Mouse (Mus musculus) lung, embryonic 14.5 days (tissue): ENCODE measurements around the gene Fam120c. TPM values are rescaled to one million over a fixed set of nuclear protein-coding genes. Genes with fewer than 3 reads are reported as not detected.
A peak's percentile ranks its signal among the peaks of the same experiment; 100 is the strongest.

Experiments
- ATAC-seq: fragments of 200-750 bp; cut with Nextera tagmentation; 2 replicates; pipeline ENCODE4 v1.8.0; 2017; ENCODE audit warnings: mild to moderate bottlenecking, moderate TSS enrichment, moderate library complexity; ENCODE audit not compliant: insufficient read depth
- DNase-seq: peaks from one replicate; pipeline ENCODE4 v3.0.0-alpha.2; 2015
- H3K27ac ChIP-seq: fragments of 300-500 bp; sonication (generic); 2 replicates; pipeline ENCODE4 v1.5.1; 2014; ENCODE audit warnings: low read depth, mild to moderate bottlenecking, moderate library complexity
- H3K27me3 ChIP-seq: fragments of 300-500 bp; sonication (generic); 2 replicates; pipeline ENCODE4 v1.6.1; 2014; ENCODE audit warnings: low read length, control low read depth; ENCODE audit not compliant: insufficient read depth
- H3K36me3 ChIP-seq: fragments of 300-500 bp; sonication (generic); 2 replicates; pipeline ENCODE4 v1.6.1; 2014; ENCODE audit warnings: control low read depth; ENCODE audit not compliant: insufficient read depth
- H3K4me1 ChIP-seq: fragments of 300-500 bp; sonication (generic); 2 replicates; pipeline ENCODE4 v1.6.1; 2014; ENCODE audit warnings: antibody characterized with exemption, control low read depth; ENCODE audit not compliant: insufficient read depth
- H3K4me2 ChIP-seq: fragments of 300-500 bp; sonication (generic); 2 replicates; pipeline ENCODE4 v1.6.1; 2014; ENCODE audit warnings: mild to moderate bottlenecking
- H3K4me3 ChIP-seq: fragments of 300-500 bp; sonication (generic); 2 replicates; pipeline ENCODE4 v1.5.1; 2014; ENCODE audit warnings: low read depth, low read length
- H3K9ac ChIP-seq: fragments of 300-500 bp; sonication (generic); 2 replicates; pipeline ENCODE4 v1.6.1; 2014
- H3K9me3 ChIP-seq: fragments of 300-500 bp; sonication (generic); 2 replicates; pipeline ENCODE4 v1.6.1; 2016; ENCODE audit warnings: low read depth, low read length, control low read depth
- CTCF ChIP-seq: IDR thresholded peaks from 2 replicates; pipeline ENCODE4 v1.5.1; 2016; ENCODE audit warnings: antibody characterized with exemption, low read depth
- WGBS: fragments of 180-500 bp; shearing (Covaris S2); extraction: QIAGEN DNeasy Blood & Tissue Kit; methylation state at CpG from one replicate; pipeline ENCODE4 v1.1.7; 2014; 5-methylcytosine and 5-hydroxymethylcytosine counted together
- polyA plus RNA-seq: library from polyadenylated mRNA; unstranded; fragments of >200 nt; fragmentation: Nextera tagmentation; extraction: Ambion mirVana; gene quantifications from 2 replicates; pipeline ENCODE4 v1.2.1, GENCODE M21; 2014

The Fam120c gene
- polyA plus RNA-seq, 1 experiment from 2014 or later, result 3.8 TPM

DNA sequence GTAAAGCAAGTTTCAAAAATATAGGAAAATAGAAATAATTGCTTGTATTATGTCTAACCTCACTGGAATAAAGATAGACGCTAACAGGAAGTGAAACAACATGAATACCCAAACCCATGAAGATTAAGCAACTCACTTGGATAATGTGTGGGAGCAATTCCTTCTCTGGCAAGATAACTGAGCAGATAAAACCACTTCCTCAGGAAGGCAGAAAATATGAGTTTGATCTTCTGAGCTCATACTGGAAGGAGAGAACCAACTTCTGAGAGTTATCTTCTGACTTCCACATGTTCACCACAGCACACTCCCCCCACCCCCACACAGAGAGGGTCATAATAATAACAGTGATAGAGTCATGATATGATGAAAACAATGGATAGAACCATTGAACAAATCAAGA, 152.6 kb downstream of the Fam120c start:
- TF ChIP-seq CTCF, result no peak
- no peak for DNase-seq
- no peaks in the 10 kb centered on the region for H3K27me3 ChIP-seq
- H3K9ac ChIP-seq, result no peak overlapping the region
- H3K4me2 ChIP-seq, result no peak overlapping the region
- H3K4me3 ChIP-seq, result no peak overlapping the region
- H3K27ac ChIP-seq, result no peak overlapping the region
- no peaks in the 10 kb centered on the region for H3K36me3 ChIP-seq
- H3K4me1 ChIP-seq, result no peaks in the 10 kb centered on the region
- no peak for ATAC-seq
- 73% methylated on average over 1 of the region's 1 CpGs for WGBS
- H3K9me3 ChIP-seq, result no peaks in the 10 kb centered on the region

DNA sequence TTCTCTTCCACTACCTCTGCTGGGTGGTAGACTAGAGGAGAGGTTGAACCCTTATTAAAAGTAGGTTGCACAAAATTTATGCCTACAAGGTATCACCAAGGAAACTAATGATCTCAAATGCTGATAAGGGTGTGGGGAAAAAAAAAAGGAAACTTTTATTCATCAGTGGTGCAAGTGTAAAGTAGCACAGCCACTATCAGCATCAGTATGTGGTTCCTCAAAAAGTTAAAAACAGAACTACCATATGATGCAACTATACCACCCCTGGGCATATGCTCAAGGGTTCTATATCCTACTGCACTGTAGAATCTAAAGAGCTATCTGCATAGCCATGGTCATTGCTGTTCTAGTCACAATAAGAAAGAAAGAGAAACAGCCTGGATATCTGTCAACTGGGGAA, 164.6 kb downstream of the Fam120c start:
- Histone ChIP-seq H3K4me2 (no peak overlapping the region), H3K27me3 (no peaks in the 10 kb centered on the region), H3K4me1 (no peaks in the 10 kb centered on the region), H3K9ac (no peak overlapping the region), H3K4me3 (no peak overlapping the region), H3K27ac (no peak overlapping the region), H3K36me3 (no peaks in the 10 kb centered on the region), H3K9me3 (no peaks in the 10 kb centered on the region)
- no peak for ATAC-seq
- TF ChIP-seq CTCF, result no peak
- no peak for DNase-seq

DNA sequence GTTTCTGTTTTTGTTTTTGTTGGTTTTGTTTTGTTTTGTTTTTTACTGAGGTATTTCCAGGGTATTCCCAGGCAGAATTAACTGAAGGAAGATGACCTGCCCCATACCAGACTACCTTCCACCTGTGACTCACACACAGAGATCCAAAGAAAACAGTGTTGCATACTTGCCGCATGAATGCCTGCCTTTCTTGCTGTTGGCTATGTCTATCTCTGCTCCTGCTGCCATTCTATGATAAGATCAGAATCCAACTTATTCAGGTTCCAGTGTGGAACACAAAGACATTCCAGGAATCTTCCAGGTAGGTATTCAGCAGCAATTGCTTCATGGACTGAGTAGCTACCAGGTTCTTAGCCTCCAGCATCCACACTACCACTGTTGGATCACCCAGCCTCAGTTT, 165.9 kb downstream of the Fam120c start:
- H3K4me1 ChIP-seq, result no peaks in the 10 kb centered on the region
- H3K36me3 ChIP-seq, result no peaks in the 10 kb centered on the region
- DNase-seq (no peak), ATAC-seq (no peak)
- H3K4me3 ChIP-seq, result no peak overlapping the region
- H3K9ac ChIP-seq, result no peak overlapping the region
- TF ChIP-seq CTCF, result no peak
- 74% methylated on average over 1 of the region's 1 CpGs for WGBS
- no peaks in the 10 kb centered on the region for H3K9me3 ChIP-seq
- H3K27ac ChIP-seq, result no peak overlapping the region
- no peaks in the 10 kb centered on the region for H3K27me3 ChIP-seq
- H3K4me2 ChIP-seq, result no peak overlapping the region

DNA sequence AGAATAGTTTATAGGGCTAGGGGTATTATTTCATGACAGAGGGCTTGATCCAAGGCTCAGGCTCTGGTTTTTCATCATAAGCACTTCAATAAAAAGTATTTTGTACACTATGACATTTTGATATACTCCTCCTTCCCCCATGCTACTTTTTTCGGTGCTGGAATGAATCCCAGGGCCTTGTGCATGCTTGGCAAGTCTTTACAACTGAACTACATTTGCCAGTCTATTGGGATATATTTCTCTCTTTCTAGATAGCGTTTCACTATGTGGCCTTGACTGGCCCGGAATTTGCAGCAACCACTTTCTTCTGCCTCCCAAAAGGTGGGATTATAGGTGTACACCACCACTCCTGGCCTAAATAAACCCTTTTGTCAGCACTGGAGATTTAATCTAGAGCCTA, 169.1 kb downstream of the Fam120c start:
- no peak overlapping the region for H3K9ac ChIP-seq
- H3K27ac ChIP-seq, result no peak overlapping the region
- H3K4me2 ChIP-seq, result no peak overlapping the region
- ATAC-seq (no peak), DNase-seq (no peak)
- H3K9me3 ChIP-seq, result no peaks in the 10 kb centered on the region
- no peaks in the 10 kb centered on the region for H3K36me3 ChIP-seq
- 59% methylated on average over 3 of the region's 3 CpGs for WGBS
- H3K4me3 ChIP-seq, result no peak overlapping the region
- no peaks in the 10 kb centered on the region for H3K27me3 ChIP-seq
- H3K4me1 ChIP-seq, result no peaks in the 10 kb centered on the region
- TF ChIP-seq CTCF, result no peak

DNA sequence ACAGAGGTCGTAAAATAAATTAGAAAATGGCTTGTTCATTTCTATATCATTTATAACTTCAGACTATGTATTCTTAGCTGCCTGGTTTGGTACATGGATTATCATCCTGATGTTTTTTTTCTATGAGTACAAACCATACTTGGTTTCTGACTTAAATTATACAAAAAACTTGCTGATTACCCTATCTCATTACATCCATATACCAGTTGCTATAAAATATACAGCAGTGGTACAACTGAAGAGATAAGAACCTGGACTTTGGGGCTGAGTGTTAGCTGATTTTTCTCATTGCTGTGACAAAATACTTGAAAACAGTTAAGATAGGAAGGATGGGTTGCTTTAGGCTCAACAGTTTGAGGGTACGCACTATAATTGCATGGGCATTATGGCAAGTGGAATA, 169.7 kb downstream of the Fam120c start:
- WGBS, result 87% methylated on average over 2 of the region's 2 CpGs
- Histone ChIP-seq H3K9me3 (no peaks in the 10 kb centered on the region), H3K9ac (no peak overlapping the region), H3K27ac (no peak overlapping the region), H3K4me2 (no peak overlapping the region), H3K27me3 (no peaks in the 10 kb centered on the region), H3K4me3 (no peak overlapping the region), H3K36me3 (no peaks in the 10 kb centered on the region), H3K4me1 (no peaks in the 10 kb centered on the region)
- no peak for ATAC-seq
- no peak for DNase-seq
- no peak for TF ChIP-seq CTCF

DNA sequence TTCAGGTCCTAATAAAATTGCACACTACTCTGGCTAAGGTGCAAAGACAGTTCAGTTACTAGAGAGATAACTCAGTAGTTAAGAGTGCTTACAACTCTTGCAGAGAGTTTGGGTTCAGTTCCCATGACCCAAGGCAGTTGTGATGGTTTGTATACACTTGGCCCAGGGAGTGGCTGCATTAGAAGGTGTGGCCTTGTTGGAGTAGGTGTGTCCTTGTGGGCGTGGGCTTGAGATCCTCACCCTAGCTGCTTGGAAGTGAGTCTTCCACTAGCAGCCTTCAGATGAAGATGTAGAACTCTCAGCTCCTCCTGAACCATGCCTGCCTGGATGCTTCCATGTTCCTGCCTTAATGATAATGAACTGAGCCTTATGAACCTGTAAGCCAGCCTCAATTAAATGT, 174.2 kb downstream of the Fam120c start:
- TF ChIP-seq CTCF, result no peak
- ATAC-seq, result no peak
- 53% methylated on average over 1 of the region's 1 CpGs for WGBS
- no peak overlapping the region for H3K9ac ChIP-seq
- no peaks in the 10 kb centered on the region for H3K36me3 ChIP-seq
- no peaks in the 10 kb centered on the region for H3K27me3 ChIP-seq
- no peaks in the 10 kb centered on the region for H3K4me1 ChIP-seq
- no peaks in the 10 kb centered on the region for H3K9me3 ChIP-seq
- no peak overlapping the region for H3K4me3 ChIP-seq
- no peak overlapping the region for H3K27ac ChIP-seq
- no peak overlapping the region for H3K4me2 ChIP-seq
- no peak for DNase-seq

DNA sequence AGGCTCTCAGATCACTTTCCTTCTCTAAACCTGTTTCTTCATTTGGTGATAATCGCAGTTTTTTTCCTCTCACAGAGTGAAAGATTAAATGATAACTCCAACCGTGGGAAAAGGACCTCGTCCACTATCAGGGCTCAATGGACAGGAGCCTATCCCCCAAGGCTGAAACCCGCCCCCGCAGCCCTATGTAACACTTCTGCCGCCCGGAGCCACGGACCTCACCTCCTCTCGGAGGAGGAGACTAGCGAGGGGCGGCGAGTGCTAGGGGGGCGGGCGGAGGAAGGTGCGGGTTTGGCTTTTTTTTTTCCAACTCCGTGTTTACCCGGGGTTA, 176.1 kb downstream of the Fam120c start:
- no peak; the same call in 1 of the 2 replicates for ATAC-seq
- Histone ChIP-seq H3K4me2 (peak overlapping the region; percentile 53), H3K4me3 (peak overlapping the region; percentile 55), H3K36me3 (no peaks in the 10 kb centered on the region), H3K27ac (peak overlapping the region; percentile 98), H3K27me3 (no peaks in the 10 kb centered on the region), H3K9me3 (no peaks in the 10 kb centered on the region), H3K4me1 (no peaks in the 10 kb centered on the region), H3K9ac (peak overlapping the region; percentile 48; the same call in 1 of the 2 replicates)
- no peak for TF ChIP-seq CTCF
- DNase-seq, result no peak
- 13% methylated on average over 17 of the region's 17 CpGs for WGBS
